Mouse (Mus musculus) liver, embryonic 12.5 days (tissue): ENCODE data around the gene Ptpa. TPM values are rescaled to one million over a fixed set of nuclear protein-coding genes. Genes with fewer than 3 reads are reported as not detected.
A peak's percentile ranks its signal among the peaks of the same experiment; 100 is the strongest.

Source experiments
- ATAC-seq: fragments of 200-750 bp; cut with Nextera tagmentation; 2 replicates; pipeline ENCODE4 v1.8.0; 2017; ENCODE audit warnings: moderate number of reproducible peaks, mild to moderate bottlenecking, moderate library complexity
- H3K27ac ChIP-seq: fragments of 300-500 bp; sonication (generic); 2 replicates; pipeline ENCODE4 v1.5.1; 2016; ENCODE audit warnings: mild to moderate bottlenecking
- H3K27me3 ChIP-seq: fragments of 300-500 bp; sonication (generic); replicated peaks from 2 replicates; pipeline ENCODE4 v1.6.1; 2016; ENCODE audit warnings: mild to moderate bottlenecking, moderate library complexity
- H3K36me3 ChIP-seq: fragments of 300-500 bp; sonication (generic); 2 replicates; pipeline ENCODE4 v1.6.1; 2016; ENCODE audit warnings: mild to moderate bottlenecking, moderate library complexity
- H3K4me1 ChIP-seq: fragments of 300-500 bp; sonication (generic); 2 replicates; pipeline ENCODE4 v1.6.1; 2016
- H3K4me2 ChIP-seq: fragments of 300-500 bp; sonication (generic); 2 replicates; pipeline ENCODE4 v1.6.1; 2016; ENCODE audit warnings: mild to moderate bottlenecking, moderate library complexity
- H3K4me3 ChIP-seq: fragments of 300-500 bp; sonication (generic); 2 replicates; pipeline ENCODE4 v1.5.1; 2016; ENCODE audit warnings: mild to moderate bottlenecking, moderate library complexity
- H3K9ac ChIP-seq: fragments of 300-500 bp; sonication (generic); 2 replicates; pipeline ENCODE4 v1.6.1; 2016; ENCODE audit warnings: mild to moderate bottlenecking, moderate library complexity
- H3K9me3 ChIP-seq: fragments of 300-500 bp; sonication (generic); replicated peaks from 2 replicates; pipeline ENCODE4 v1.6.1; 2016; ENCODE audit warnings: mild to moderate bottlenecking, moderate library complexity
- WGBS: fragments of 180-500 bp; shearing (Covaris S2); methylation state at CpG from one replicate; pipeline ENCODE4 v1.1.7; 2016; ENCODE audit not compliant: insufficient replicate concordance; 5-methylcytosine and 5-hydroxymethylcytosine counted together
- polyA plus RNA-seq: library from polyadenylated mRNA; unstranded; fragments of >200 nt; fragmentation: Nextera tagmentation; extraction: Ambion mirVana; gene quantifications from 2 replicates; pipeline ENCODE4 v1.2.1, GENCODE M21; 2016

Gene Ptpa
- polyA plus RNA-seq, 1 experiment from 2014 or later: 173 TPM

DNA sequence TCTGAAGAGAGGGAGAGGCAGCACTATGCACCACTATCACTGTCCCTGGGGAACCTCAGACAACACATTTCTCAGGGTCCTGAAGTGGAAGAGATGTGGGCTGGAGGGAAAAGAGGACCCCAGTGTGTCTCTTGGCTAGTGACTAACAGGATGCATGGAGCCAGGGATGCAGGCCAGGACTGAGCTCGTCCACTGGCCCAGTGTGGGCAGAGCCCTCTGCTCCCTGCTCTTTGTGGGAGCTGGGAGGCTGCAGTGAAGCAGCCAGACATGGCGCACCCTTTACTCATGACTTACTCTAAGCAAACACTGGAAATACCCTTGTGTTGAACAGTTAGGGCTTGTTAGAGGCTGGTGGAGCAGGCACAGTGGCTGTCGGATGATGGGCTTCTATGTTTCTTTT, 37.7 kb downstream of the Ptpa start:
- 78% methylated on average over 3 of the region's 3 CpGs for WGBS
- Histone ChIP-seq H3K9ac (no peak overlapping the region), H3K36me3 (peaks cover 70% of the 10 kb centered on the region), H3K27me3 (no peaks in the 10 kb centered on the region), H3K4me1 (peaks cover 9% of the 10 kb centered on the region; the same call in 1 of the 2 replicates), H3K9me3 (0 out of 2 replicates have a peak, but pooled peaks cover 4% of the 10 kb centered on the region), H3K4me2 (no peak overlapping the region), H3K27ac (no peak overlapping the region), H3K4me3 (no peak overlapping the region)
- no peak for ATAC-seq

DNA sequence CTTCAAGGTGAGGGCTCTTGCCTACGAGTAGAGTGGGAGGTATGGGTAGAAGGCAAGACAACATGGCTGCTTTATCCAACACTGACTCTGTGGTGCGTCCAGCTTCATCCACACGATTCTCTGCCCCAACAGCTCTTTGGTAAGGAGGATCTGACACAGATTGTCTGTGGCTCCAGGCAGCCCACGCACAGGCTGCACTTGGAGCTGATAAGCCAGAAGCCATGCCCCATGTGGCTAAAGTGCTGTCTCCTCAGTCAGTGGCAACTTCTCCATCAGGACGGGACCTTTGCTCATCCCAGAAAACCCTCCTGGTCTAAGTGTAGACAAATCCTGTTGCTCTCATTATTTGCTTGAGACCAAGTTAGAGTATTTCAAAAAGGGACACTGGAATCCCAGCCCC, 38.7 kb downstream of the Ptpa start:
- WGBS: 46% methylated on average over 5 of the region's 5 CpGs
- Histone ChIP-seq H3K36me3 (peaks cover 63% of the 10 kb centered on the region), H3K4me2 (no peak overlapping the region), H3K9me3 (0 out of 2 replicates have a peak, but pooled peaks cover 4% of the 10 kb centered on the region), H3K4me3 (no peak overlapping the region), H3K27me3 (no peaks in the 10 kb centered on the region), H3K27ac (no peak overlapping the region; the same call in 1 of the 2 replicates), H3K4me1 (peaks cover 9% of the 10 kb centered on the region; the same call in 1 of the 2 replicates), H3K9ac (no peak overlapping the region)
- ATAC-seq: no peak

GRCm38 (mm10) chr2:30456104-30456980, 40.5 kb downstream of the Ptpa start:
- Histone ChIP-seq H3K4me1 (peaks cover 9% of the 10 kb centered on the region; the same call in 1 of the 2 replicates), H3K4me3 (no peak overlapping the region), H3K36me3 (peaks cover 46% of the 10 kb centered on the region), H3K9me3 (no peaks in the 10 kb centered on the region), H3K9ac (no peak overlapping the region), H3K27me3 (no peaks in the 10 kb centered on the region), H3K27ac (no peak overlapping the region), H3K4me2 (no peak overlapping the region)
- 76% methylated on average over 13 of the region's 13 CpGs for WGBS
- no peak for ATAC-seq

DNA sequence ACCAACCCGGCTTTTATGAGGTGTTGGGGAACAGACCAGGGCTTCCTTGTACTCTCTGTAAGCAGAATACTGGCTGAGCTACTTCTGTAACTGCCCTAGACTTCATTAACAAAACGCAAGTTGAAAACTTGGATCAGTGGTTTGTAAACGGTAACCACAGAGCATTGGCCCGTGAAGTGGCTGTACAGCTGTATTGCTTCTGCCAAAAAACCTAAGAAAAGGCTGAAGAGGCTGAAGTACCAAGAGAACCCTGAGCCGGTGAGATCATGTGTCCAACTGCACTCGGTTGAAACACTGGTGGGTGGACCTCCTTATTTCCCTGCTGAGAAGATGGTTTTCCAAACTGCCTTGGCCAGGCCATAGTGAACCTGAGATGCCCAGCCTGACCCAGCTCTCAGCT, 42.5 kb downstream of the Ptpa start:
- no peak overlapping the region for H3K9ac ChIP-seq
- H3K27ac ChIP-seq: no peak overlapping the region
- no peak overlapping the region for H3K4me2 ChIP-seq
- 74% methylated on average over 6 of the region's 6 CpGs for WGBS
- peaks cover 14% of the 10 kb centered on the region for H3K4me1 ChIP-seq
- no peaks in the 10 kb centered on the region for H3K9me3 ChIP-seq
- H3K27me3 ChIP-seq: no peaks in the 10 kb centered on the region
- H3K36me3 ChIP-seq: peaks cover 28% of the 10 kb centered on the region
- no peak overlapping the region for H3K4me3 ChIP-seq
- ATAC-seq: no peak

GRCm38 (mm10) chr2:30459241-30459640, 43.4 kb downstream of the Ptpa start:
- peaks cover 20% of the 10 kb centered on the region for H3K36me3 ChIP-seq
- H3K9ac ChIP-seq: no peak overlapping the region
- H3K9me3 ChIP-seq: no peaks in the 10 kb centered on the region
- peaks cover 19% of the 10 kb centered on the region for H3K4me1 ChIP-seq
- H3K27ac ChIP-seq: no peak overlapping the region
- ATAC-seq: no peak
- H3K4me2 ChIP-seq: no peak overlapping the region
- H3K4me3 ChIP-seq: no peak overlapping the region
- no peaks in the 10 kb centered on the region for H3K27me3 ChIP-seq
- WGBS: 81% methylated on average over 6 of the region's 6 CpGs

DNA sequence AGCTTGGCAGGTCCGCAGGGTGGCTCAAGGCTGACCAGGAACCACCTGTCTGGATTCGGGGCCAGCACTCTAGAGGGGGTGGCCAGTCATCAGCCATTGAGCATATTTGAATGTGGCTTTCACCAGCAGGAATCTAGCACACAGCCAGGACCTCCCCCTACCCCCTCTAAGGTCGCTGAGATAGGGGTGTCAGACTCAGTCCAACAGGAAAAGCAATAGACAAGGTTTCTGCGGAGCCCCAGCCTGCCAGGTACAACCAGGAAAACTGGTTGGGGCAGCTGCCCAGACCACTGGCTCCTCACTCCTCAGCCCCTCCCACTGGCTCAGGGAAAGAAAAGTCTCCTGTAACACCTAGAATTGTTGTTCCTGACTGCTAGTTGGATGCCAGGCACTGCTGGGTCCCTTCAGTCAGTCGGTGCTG, 47.5 kb downstream of the Ptpa start:
- Histone ChIP-seq H3K27ac (peak overlapping the region; percentile 33; the same call in 1 of the 2 replicates), H3K4me3 (peak overlapping the region; percentile 59), H3K36me3 (peaks cover 5% of the 10 kb centered on the region; the same call in 1 of the 2 replicates), H3K4me1 (peaks cover 18% of the 10 kb centered on the region), H3K9me3 (no peaks in the 10 kb centered on the region), H3K27me3 (peaks cover 32% of the 10 kb centered on the region), H3K4me2 (peak overlapping the region; percentile 71), H3K9ac (peak overlapping the region; percentile 51; the same call in 1 of the 2 replicates)
- no peak for ATAC-seq
- 17% methylated on average over 5 of the region's 5 CpGs for WGBS

DNA sequence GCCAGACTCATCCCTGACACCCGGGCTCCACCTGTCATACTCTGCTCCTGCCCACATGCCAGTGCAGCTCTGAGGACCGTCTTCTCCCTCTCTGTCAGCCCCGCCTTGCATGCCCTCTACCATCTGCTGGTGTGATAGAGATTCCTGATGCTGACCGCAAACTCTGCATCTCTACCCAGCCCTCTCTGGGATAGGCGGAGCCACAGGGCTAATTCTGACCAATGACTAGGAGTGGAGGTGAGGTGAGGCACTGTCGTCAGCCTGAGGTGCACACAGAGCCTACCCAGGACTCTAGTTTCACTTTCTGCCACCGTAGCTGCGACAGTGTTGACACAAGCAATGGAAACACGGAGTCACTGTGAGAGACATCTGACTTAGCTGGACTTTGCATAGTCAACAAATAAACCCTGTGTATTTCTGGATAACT, 48.1 kb downstream of the Ptpa start:
- Histone ChIP-seq H3K36me3 (peaks cover 2% of the 10 kb centered on the region; the same call in 1 of the 2 replicates), H3K4me3 (peak overlapping the region; percentile 59), H3K27me3 (peaks cover 37% of the 10 kb centered on the region), H3K9ac (peak overlapping the region; percentile 51), H3K4me1 (peaks cover 18% of the 10 kb centered on the region), H3K4me2 (peak overlapping the region; percentile 71), H3K9me3 (no peaks in the 10 kb centered on the region), H3K27ac (peak overlapping the region; percentile 33; the same call in 1 of the 2 replicates)
- 2% methylated on average over 9 of the region's 9 CpGs for WGBS
- ATAC-seq: peak; percentile 97

DNA sequence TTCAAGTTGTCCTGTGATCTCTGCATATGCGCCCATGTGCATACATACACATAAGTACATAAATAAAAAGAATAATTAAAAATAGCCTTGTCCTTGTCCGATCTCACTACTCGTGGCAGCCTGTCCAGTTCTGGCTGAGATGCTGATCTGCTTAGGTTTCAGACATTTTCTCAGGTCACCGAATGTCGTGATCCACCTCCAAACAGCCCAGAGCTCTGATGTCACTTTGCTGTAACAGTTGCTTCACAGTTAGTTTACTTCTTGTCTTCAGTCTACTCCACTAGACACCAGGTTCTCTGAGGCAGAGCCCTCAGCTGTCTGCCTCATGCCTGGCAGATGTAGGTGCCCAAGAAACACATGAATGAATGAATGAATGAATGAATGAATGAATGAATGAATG, 48.6 kb downstream of the Ptpa start:
- Histone ChIP-seq H3K27me3 (peaks cover 42% of the 10 kb centered on the region), H3K9me3 (no peaks in the 10 kb centered on the region), H3K4me2 (peak overlapping the region; percentile 71), H3K36me3 (no peaks in the 10 kb centered on the region), H3K9ac (peak overlapping the region; percentile 51), H3K27ac (peak overlapping the region; percentile 33; the same call in 1 of the 2 replicates), H3K4me3 (peak overlapping the region; percentile 59), H3K4me1 (peaks cover 18% of the 10 kb centered on the region)
- WGBS: 44% methylated on average over 5 of the region's 5 CpGs
- ATAC-seq: no peak

DNA sequence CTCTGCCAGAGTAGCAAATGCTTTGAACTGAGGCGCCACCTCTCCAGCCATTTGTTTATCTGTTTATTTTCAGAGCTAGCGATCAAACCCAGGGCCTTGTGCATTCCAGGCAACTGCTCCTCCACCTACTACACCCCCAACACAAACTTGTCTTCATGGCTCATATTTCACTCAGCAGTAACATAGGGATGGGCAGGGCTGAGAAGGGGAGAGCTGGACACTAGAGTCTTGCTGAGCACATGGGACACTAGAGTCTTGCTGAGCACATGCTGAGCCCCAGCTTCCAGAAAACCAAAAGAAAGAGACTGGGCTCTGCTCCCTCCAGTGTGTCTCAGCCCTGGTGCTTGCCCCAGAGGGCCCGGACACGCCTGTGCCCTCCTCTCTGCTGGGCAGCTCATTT, 50.9 kb downstream of the Ptpa start:
- no peaks in the 10 kb centered on the region for H3K9me3 ChIP-seq
- H3K9ac ChIP-seq: no peak overlapping the region
- peaks cover 66% of the 10 kb centered on the region for H3K27me3 ChIP-seq
- peaks cover 28% of the 10 kb centered on the region for H3K4me1 ChIP-seq
- no peak overlapping the region for H3K27ac ChIP-seq
- H3K4me3 ChIP-seq: no peak overlapping the region
- ATAC-seq: no peak
- no peak overlapping the region for H3K4me2 ChIP-seq
- WGBS: 56% methylated on average over 4 of the region's 4 CpGs
- H3K36me3 ChIP-seq: no peaks in the 10 kb centered on the region

DNA sequence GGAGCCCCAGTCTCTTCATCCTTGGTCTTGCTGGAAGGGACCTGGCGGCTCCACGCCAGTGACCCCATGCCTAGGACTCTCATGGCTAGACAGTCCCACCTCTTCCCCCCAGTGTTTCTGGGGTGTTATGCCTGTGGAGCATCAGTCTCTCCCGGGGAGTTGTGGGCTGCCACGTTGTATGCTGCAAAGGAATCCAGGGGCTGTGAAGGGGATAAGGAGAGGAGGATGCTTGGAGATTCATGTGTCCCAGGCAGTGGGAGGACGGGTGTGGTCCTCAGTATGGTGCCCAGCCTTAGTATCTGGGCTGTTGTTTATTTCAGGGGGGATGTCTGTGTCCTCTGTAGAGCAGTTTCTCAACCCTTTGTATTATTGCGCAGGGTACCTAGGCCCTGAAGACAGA, 53.2 kb downstream of the Ptpa start:
- H3K4me3 ChIP-seq: no peak overlapping the region
- no peak overlapping the region for H3K9ac ChIP-seq
- no peaks in the 10 kb centered on the region for H3K36me3 ChIP-seq
- no peak overlapping the region for H3K27ac ChIP-seq
- no peaks in the 10 kb centered on the region for H3K9me3 ChIP-seq
- H3K4me1 ChIP-seq: peaks cover 24% of the 10 kb centered on the region
- peaks cover 88% of the 10 kb centered on the region for H3K27me3 ChIP-seq
- ATAC-seq: no peak
- H3K4me2 ChIP-seq: no peak overlapping the region
- WGBS: 47% methylated on average over 6 of the region's 6 CpGs

DNA sequence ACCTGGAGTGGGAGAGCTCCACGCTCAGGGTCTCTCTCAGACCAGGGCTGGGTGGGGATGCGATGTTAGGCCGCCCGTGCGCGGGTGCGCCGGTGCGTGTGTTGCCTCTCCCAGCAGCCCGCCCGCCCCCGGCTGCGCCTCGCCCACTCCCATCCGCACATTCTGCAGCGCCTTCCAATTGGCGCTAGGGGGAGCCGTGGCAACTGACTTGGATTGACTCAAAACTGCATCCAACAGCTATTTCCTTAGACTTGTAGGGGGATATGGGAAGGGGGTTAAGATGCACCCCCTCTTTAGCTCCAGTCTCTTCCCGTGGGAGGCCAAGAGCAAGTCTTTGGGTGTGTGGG, 53.9 kb downstream of the Ptpa start:
- Histone ChIP-seq H3K4me3 (peak overlapping the region; percentile 39), H3K27ac (no peak overlapping the region), H3K4me2 (peak overlapping the region; percentile 60), H3K9me3 (no peaks in the 10 kb centered on the region), H3K36me3 (no peaks in the 10 kb centered on the region), H3K27me3 (peaks cover 96% of the 10 kb centered on the region), H3K4me1 (peaks cover 21% of the 10 kb centered on the region), H3K9ac (no peak overlapping the region)
- WGBS: 1% methylated on average over 19 of the region's 19 CpGs
- ATAC-seq: no peak

GRCm38 (mm10) chr2:30470143-30470946, 54.5 kb downstream of the Ptpa start:
- H3K27me3 ChIP-seq: peaks cover 97% of the 10 kb centered on the region
- H3K9ac ChIP-seq: peak overlapping the region; percentile 7; the same call in 1 of the 2 replicates
- peaks cover 21% of the 10 kb centered on the region for H3K4me1 ChIP-seq
- no peak for ATAC-seq
- peak overlapping the region; percentile 60 for H3K4me2 ChIP-seq
- H3K4me3 ChIP-seq: peak overlapping the region; percentile 39
- no peaks in the 10 kb centered on the region for H3K9me3 ChIP-seq
- 0 out of 2 replicates have a peak overlapping the region, but pooled peaks have one; percentile 13 for H3K27ac ChIP-seq
- WGBS: 2% methylated on average over 46 of the region's 46 CpGs
- no peaks in the 10 kb centered on the region for H3K36me3 ChIP-seq
